Mouse (Mus musculus) macrophage (primary cell): ENCODE results near the gene Napepld. TPM values are rescaled to one million over a fixed set of nuclear protein-coding genes. Genes with fewer than 3 reads are reported as not detected.

Experiments
- H3K27ac ChIP-seq: fragments of 350-480 bp; formaldehyde crosslinking; 2 replicates; pipeline ENCODE4 v1.9.0; 2021
- H3K36me3 ChIP-seq: fragments of 350-480 bp; formaldehyde crosslinking; 2 replicates; pipeline ENCODE4 v1.9.0; 2021; ENCODE audit errors: inconsistent target
- H3K4me3 ChIP-seq: fragments of 350-480 bp; formaldehyde crosslinking; 2 replicates; pipeline ENCODE4 v1.9.0; 2021; ENCODE audit errors: inconsistent target
- H3K79me2 ChIP-seq: fragments of 350-480 bp; formaldehyde crosslinking; 2 replicates; pipeline ENCODE4 v1.9.0; 2021; ENCODE audit errors: inconsistent target
- WGBS: methylation state at CpG from one replicate; pipeline ENCODE4 v1.1.7; 2026; ENCODE audit warnings: inconsistent platforms; ENCODE audit not compliant: missing documents; 5-methylcytosine and 5-hydroxymethylcytosine counted together
- polyA plus RNA-seq: library from polyadenylated mRNA; stranded (reverse); fragments of 250-400 nt; gene quantifications from 3 replicates; pipeline ENCODE4 v1.2.4, GENCODE M21; 2018; ENCODE audit warnings: inconsistent platforms

Gene Napepld
- polyA plus RNA-seq, 1 experiment from 2014 or later, result 4.8 TPM

DNA sequence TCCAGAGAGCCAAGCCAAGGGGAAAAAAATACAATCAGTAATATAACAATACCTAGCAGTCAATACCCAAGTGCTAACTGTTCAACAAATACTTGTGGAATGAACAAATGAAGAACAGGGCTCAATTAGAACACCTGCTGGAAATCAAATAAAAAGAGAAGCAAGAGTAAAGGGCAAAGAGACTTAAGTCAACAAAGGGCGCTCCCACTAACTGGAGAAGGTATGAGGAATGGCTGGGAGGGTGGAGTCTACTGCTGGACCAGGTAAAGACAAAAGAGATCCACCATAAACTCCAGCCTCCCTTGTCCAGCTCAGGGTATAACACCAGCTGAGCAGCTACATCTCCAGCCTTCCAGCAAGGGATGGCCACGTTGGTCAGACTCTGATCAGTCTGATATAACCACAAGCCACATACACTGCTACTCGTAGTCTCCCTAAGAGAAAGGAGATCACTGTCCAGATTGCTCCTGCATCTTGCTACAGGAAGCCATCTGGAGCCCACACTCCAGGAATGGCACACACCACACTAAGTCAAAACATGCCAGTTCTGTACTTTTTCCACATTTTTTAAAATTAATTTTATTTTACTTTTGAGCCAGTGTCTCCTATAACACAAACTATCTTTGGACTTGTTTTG, 6.2 kb downstream of the Napepld start:
- Histone ChIP-seq H3K79me2 (no peaks in the 10 kb centered on the region), H3K27ac (no peak overlapping the region), H3K36me3 (no peaks in the 10 kb centered on the region), H3K4me3 (no peak overlapping the region)
- WGBS, result 73% methylated on average over 3 of the region's 3 CpGs

DNA sequence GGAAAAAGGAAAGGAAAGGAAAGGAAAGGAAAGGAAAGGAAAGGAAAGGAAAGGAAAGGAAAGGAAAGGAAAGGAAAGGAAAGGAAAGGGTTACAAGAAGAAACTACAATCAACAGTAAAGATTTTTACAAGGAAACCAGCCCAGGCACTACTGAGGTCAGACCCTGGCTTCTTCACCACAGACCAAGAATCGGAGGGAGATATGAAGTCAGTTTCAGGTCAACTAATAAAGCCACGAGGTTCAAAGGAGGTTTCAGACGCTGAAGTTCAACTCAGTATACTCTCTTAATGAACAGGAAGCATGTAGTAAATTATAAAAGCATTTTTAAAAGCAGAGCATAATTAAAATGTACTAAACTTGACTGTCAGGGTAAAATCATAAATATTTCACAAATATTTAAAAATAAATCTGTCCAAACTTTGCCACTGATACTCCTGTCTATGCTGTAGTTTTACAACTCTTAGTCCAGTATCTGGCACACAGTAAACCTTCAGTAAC, 7.8 kb downstream of the Napepld start:
- Histone ChIP-seq H3K36me3 (no peaks in the 10 kb centered on the region), H3K79me2 (no peaks in the 10 kb centered on the region), H3K27ac (no peak overlapping the region), H3K4me3 (no peak overlapping the region)
- 58% methylated on average over 3 of the region's 3 CpGs for WGBS

DNA sequence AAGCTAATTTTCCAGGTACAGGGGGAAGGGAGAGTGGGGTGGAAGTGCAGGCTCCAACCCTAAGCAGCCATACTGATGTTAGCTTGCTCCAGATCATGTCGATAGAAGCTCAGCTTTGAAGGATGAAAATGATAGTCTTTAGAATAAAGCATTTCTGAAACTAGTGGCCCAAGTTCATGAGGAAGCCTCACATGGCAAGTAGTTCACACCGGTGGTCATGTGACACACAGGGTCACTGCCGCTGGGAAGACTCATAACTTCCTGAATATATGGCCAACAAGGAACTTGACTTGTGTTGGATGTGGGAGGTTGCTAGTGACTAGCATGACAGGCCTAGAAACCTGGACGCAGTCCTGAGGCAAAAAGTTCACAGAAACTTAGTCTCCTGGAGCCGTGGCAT, 9.0 kb downstream of the Napepld start:
- WGBS, result 76% methylated on average over 4 of the region's 5 CpGs
- H3K4me3 ChIP-seq, result no peak overlapping the region
- no peaks in the 10 kb centered on the region for H3K79me2 ChIP-seq
- no peaks in the 10 kb centered on the region for H3K36me3 ChIP-seq
- H3K27ac ChIP-seq, result peak overlapping the region; percentile 12; the same call in 1 of the 2 replicates

DNA sequence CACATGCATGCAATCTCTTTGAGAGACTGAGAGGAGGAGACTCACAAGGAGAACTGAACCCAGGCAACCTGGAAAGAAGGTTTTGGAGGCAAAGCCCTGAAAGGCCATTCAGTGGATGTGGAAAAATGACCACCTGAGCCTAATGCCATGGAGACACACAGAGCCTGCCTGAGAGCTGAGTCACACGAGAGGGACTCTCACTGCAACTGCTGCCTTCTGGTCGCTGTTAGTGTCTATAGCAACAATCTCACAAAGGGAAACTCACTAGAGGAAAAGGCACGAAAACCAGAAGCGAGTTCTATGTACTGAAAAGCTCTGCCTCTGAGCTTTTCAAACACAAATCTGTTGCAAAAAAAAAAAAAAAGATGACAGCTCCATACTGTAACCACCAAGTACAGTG, 14.2 kb downstream of the Napepld start:
- Histone ChIP-seq H3K79me2 (no peaks in the 10 kb centered on the region), H3K36me3 (no peaks in the 10 kb centered on the region), H3K4me3 (no peak overlapping the region), H3K27ac (no peak overlapping the region)
- whole genome bisulfite sequencing, result 74% methylated on average over 4 of the region's 4 CpGs

DNA sequence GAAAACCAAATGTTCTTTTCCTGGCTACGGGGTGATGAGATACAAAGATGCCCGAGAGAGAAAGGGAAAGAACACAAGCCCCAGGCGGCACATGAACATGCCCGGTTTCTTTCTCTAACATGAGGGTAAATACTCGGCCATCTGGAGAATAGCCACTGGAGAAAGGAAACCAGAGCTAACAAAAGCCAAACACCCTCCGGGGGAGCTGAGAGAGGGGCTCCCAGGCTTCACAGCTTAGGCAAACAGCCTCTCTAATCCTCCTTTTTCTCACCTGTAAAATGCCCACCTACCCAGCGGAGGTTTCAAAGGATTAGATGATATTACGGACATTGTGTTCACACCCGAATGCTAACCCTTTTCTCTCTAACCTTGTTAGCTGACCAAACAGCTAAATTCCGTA, 16.2 kb downstream of the Napepld start:
- Histone ChIP-seq H3K4me3 (no peak overlapping the region), H3K79me2 (no peaks in the 10 kb centered on the region), H3K36me3 (no peaks in the 10 kb centered on the region), H3K27ac (no peak overlapping the region)
- 90% methylated on average over 10 of the region's 10 CpGs for WGBS

DNA sequence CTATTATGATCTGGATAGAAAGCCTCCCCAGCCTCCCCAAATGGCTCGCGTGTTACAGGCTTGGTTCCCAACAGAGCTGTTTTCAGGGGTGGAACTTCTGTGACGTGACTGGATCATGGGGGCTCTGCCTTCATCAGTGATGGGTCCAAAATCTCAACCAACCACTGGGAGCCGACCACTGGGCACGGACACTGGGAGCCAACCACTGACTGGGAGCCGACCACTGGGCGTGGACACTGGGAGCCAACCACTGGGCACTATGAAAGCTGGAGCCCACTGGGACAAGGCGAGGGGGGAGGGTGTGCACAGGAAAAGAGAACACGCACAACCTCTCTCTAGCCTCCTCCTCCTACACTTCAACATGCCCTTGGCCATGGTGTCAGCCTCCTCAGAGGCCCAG, 17.4 kb downstream of the Napepld start:
- Histone ChIP-seq H3K79me2 (no peaks in the 10 kb centered on the region), H3K36me3 (no peaks in the 10 kb centered on the region), H3K27ac (no peak overlapping the region), H3K4me3 (no peak overlapping the region)
- WGBS, result 92% methylated on average over 9 of the region's 9 CpGs

DNA sequence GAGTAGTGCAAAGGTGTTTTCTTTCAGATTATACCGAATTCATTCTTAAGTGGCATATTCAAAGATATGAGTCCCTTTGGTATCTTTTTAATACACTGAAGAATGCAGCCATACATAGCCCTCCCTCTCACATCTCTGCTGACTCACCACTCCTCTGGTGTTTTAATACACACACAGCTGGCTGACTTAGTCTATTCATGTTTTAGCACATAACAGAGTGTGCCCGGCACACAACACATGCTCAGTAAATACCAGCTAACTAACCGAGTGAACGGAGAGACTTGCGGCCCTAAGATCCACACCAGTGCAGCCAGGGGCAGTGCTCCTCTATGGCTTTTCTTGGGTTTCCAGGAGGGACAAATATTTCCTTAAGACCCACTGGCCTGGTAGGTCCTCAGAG, 20.3 kb downstream of the Napepld start:
- H3K4me3 ChIP-seq, result no peak overlapping the region
- H3K27ac ChIP-seq, result no peak overlapping the region
- WGBS, result 83% methylated on average over 5 of the region's 5 CpGs
- no peaks in the 10 kb centered on the region for H3K79me2 ChIP-seq
- H3K36me3 ChIP-seq, result no peaks in the 10 kb centered on the region

DNA sequence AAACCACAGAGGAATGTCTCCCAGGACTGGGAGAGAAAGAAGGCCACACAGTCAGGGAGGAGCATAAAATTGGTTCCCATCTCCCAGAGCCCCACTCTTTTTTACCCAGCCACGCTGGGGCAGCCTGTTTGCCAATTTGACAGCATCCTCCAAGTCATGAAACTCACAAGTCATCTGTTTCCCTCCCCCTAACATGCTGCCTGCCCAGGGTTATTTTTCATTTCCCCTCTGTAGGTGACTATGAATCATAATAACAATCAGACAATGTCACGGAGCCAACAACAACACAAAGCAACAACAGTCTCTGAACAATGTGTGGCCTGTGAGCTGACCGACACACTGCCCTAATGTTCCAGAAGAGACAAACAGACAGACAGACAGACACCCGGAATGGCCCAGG, 21.2 kb downstream of the Napepld start:
- no peak overlapping the region for H3K27ac ChIP-seq
- WGBS, result 84% methylated on average over 4 of the region's 4 CpGs

DNA sequence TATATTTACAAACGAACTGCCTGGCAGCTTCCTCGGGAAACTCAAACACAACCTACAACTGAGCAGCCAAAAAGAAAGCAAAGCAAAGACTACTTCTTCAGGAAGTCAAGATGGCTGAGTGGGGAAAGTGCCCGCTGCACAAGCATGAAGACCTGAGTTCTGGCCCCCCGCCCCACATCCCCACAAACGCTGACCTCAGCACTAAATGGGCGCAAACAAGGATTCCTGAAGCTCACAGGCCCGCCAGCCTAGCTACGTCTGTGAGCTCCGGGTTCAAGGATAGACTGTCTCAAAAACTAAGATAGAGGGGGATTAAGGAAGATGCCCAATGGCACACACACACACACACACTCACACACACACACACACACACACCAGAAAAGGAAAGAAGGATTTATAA, 22.8 kb downstream of the Napepld start:
- Histone ChIP-seq H3K4me3 (no peak overlapping the region), H3K27ac (no peak overlapping the region), H3K36me3 (no peaks in the 10 kb centered on the region), H3K79me2 (no peaks in the 10 kb centered on the region)
- 97% methylated on average over 9 of the region's 9 CpGs for WGBS

More for the DNA sequence above, 21.2 kb downstream of the Napepld start:
- H3K4me3 ChIP-seq, result no peak overlapping the region
- H3K36me3 ChIP-seq, result no peaks in the 10 kb centered on the region
- H3K79me2 ChIP-seq, result no peaks in the 10 kb centered on the region

DNA sequence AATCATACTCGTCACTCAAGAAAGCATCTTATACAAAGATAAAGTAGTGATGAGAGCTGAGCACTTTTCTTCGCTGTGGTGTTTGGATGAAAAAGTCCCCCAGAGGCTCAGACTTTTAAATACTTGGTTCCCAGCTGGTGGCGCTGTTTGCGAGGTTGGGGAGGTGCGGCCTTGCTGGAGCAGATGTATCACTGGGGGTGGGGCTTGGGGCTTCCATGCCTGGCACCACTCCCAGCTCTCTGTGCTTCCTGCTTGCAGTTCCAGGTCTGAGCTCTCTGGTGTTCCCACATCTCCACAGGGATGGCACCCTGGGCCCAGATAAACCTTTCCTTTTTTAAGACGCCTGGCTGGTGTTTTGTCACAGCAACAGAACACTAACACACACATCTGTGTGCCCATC, 23.3 kb downstream of the Napepld start:
- H3K79me2 ChIP-seq, result no peaks in the 10 kb centered on the region
- 90% methylated on average over 6 of the region's 6 CpGs for WGBS
- no peak overlapping the region for H3K4me3 ChIP-seq
- no peaks in the 10 kb centered on the region for H3K36me3 ChIP-seq
- H3K27ac ChIP-seq, result no peak overlapping the region

DNA sequence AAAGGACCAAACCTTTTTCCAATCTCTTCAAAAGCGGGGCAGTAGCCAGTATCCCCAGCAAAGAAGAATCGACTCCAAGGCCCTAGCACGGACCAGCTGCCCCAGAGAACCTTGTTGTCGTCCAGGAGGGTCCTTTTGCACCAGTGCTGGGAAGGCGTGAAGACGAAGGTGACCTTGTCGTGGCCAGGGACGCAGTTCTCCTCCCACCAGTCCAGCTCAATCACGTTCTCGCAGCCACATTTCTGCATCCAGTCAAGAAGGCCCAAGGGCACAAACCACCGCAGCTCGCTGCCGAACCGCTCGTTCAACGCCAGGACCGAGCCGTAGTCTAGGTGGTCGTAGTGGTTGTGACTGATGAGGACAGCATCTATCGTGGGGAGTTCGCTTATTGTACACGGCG, 25.7 kb downstream of the Napepld start:
- Histone ChIP-seq H3K27ac (no peak overlapping the region), H3K36me3 (no peaks in the 10 kb centered on the region), H3K79me2 (no peaks in the 10 kb centered on the region), H3K4me3 (no peak overlapping the region)
- WGBS, result 96% methylated on average over 20 of the region's 23 CpGs

DNA sequence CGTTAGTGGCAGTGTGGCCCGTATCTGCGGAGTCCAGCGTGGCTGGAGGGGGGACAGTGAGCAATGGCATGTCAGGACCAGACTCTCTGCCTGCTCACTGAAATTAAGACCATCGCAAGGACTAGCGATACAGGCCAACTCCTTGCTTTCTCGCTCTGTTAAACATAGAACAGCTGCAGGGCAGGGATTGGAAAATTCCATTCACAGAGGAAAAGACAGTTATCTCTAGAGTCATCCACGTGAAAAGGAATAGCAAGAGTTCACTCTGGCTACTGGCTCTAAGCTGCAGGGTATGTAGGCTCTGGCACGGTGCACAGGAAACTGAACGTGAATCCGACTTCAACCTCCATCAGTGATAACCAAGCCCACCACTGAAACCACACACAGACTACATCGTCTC, 26.2 kb downstream of the Napepld start:
- Histone ChIP-seq H3K27ac (no peak overlapping the region), H3K79me2 (no peaks in the 10 kb centered on the region), H3K36me3 (no peaks in the 10 kb centered on the region), H3K4me3 (no peak overlapping the region)
- 95% methylated on average over 12 of the region's 12 CpGs for WGBS

DNA sequence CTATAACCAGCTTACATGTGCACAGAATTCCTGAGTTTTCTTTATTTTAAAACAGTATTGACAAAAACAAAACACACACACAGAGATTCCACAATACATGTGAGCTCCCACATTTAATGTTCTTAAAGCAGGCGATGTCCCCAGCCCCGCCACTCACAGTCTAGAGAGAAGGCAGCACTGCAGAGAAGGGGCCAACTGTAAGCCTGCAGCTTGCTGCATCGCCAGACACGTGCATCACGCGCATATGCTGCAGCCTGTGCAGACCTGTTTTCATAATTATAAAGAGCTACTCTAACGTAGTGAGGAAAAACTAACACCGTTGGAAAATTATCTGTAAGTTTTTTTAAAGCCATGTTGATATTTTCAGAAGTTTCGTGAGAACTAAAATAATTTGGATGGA, 27.5 kb downstream of the Napepld start:
- H3K36me3 ChIP-seq, result no peaks in the 10 kb centered on the region
- no peak overlapping the region for H3K27ac ChIP-seq
- H3K4me3 ChIP-seq, result no peak overlapping the region
- no peaks in the 10 kb centered on the region for H3K79me2 ChIP-seq
- over 99% methylated on average over 9 of the region's 9 CpGs for WGBS

DNA sequence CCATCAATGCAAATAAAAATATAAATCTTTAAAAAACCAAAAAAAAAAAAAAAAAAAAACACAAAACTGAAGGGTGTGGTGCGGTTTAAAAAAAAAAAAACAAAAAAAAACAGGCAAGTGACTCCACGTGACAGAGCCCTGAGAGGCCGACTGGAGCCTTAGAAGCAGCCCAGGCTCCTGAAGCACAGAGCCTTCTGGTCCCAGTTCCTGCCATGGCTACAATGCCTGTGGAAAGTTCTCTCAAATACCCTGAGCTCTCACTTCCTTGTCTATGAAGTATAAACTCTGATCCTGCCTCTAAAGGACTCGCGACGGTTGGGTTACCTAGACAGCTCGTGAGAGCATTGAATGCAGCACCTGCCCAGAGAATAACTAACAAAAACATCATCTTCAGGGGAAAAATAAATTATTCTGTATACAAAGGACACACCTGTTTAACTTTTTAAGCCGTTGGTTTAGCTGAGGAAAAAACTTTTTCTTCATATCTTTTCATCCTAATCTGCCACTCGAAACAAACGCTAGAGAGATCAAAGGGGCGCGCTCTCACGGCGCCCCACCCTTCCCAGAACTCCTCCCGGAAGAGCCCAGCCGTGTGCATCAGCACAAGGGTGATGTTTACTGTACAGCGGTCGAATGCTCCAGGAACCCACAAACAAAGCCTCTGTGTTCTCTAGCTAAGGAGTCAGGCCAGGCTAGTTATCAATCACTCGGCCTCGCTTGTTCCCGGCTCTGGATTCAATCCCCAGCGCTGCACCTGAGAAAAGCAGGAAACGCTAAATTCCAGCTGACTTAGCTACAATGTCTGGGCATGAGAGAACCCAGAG, 28.2 kb downstream of the Napepld start:
- Histone ChIP-seq H3K27ac (no peak overlapping the region), H3K79me2 (no peaks in the 10 kb centered on the region), H3K4me3 (no peak overlapping the region), H3K36me3 (no peaks in the 10 kb centered on the region)
- WGBS, result 64% methylated on average over 22 of the region's 23 CpGs

DNA sequence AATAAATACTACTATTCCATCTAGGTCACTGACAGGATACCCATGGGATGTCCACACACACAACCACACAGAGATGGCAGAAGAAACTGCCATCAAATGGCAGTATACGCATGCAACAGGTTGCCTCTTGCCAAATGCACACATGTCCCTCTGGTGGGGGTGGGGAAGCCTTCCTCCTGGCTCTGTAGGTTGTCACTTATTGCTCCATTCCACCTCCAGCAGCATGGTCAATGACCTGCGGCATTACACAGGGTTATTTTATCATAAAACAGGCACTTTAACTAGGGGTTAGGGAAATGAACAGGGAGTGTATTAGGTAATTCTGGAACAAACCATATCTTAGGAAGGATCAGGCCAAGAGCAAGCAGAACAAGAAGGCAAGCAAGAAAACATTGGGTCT, 31.9 kb downstream of the Napepld start:
- WGBS, result 95% methylated on average over 2 of the region's 2 CpGs
- Histone ChIP-seq H3K79me2 (no peaks in the 10 kb centered on the region), H3K36me3 (no peaks in the 10 kb centered on the region), H3K27ac (no peak overlapping the region), H3K4me3 (no peak overlapping the region)
